Mouse (Mus musculus) neural tube, embryonic 15.5 days (tissue): ENCODE results near the gene Pnp2. TPM values are rescaled to one million over a fixed set of nuclear protein-coding genes. Genes with fewer than 3 reads are reported as not detected.
A peak's percentile ranks its signal among the peaks of the same experiment; 100 is the strongest.

Source experiments
- ATAC-seq: fragments of 200-750 bp; cut with Nextera tagmentation; 2 replicates; pipeline ENCODE4 v1.8.0; 2017; ENCODE audit warnings: mild to moderate bottlenecking, moderate TSS enrichment, moderate library complexity; ENCODE audit not compliant: low FRiP score
- H3K27ac ChIP-seq: fragments of 300-500 bp; sonication (generic); replicated peaks from 2 replicates; pipeline ENCODE4 v1.5.1; 2015; ENCODE audit warnings: mild to moderate bottlenecking, inconsistent platforms
- H3K27me3 ChIP-seq: fragments of 300-500 bp; sonication (generic); replicated peaks from 2 replicates; pipeline ENCODE4 v1.6.1; 2015; ENCODE audit warnings: inconsistent platforms
- H3K36me3 ChIP-seq: fragments of 300-500 bp; sonication (generic); 2 replicates; pipeline ENCODE4 v1.6.1; 2015; ENCODE audit warnings: inconsistent platforms
- H3K4me1 ChIP-seq: fragments of 300-500 bp; sonication (generic); 2 replicates; pipeline ENCODE4 v1.6.1; 2015; ENCODE audit warnings: inconsistent platforms
- H3K4me2 ChIP-seq: fragments of 300-500 bp; sonication (generic); 2 replicates; pipeline ENCODE4 v1.6.1; 2015; ENCODE audit warnings: inconsistent platforms, mild to moderate bottlenecking, moderate library complexity
- H3K4me3 ChIP-seq: fragments of 300-500 bp; sonication (generic); replicated peaks from 2 replicates; pipeline ENCODE4 v1.5.1; 2015; ENCODE audit warnings: mild to moderate bottlenecking, inconsistent platforms
- H3K9ac ChIP-seq: fragments of 300-500 bp; sonication (generic); replicated peaks from 2 replicates; pipeline ENCODE4 v1.6.1; 2015; ENCODE audit warnings: mild to moderate bottlenecking, inconsistent platforms
- H3K9me3 ChIP-seq: fragments of 300-500 bp; sonication (generic); replicated peaks from 2 replicates; pipeline ENCODE4 v1.6.1; 2016; ENCODE audit warnings: inconsistent platforms
- WGBS: fragments of 180-500 bp; shearing (Covaris S2); methylation state at CpG from one replicate; pipeline ENCODE4 v1.1.7; 2015; ENCODE audit warnings: mixed read lengths; 5-methylcytosine and 5-hydroxymethylcytosine counted together
- polyA plus RNA-seq: library from polyadenylated mRNA; unstranded; fragments of >200 nt; fragmentation: Nextera tagmentation; extraction: Ambion mirVana; gene quantifications from 2 replicates; pipeline ENCODE4 v1.2.1, GENCODE M21; 2015

Pnp2 gene
- polyA plus RNA-seq, 1 experiment from 2014 or later, result 0.55 TPM

DNA sequence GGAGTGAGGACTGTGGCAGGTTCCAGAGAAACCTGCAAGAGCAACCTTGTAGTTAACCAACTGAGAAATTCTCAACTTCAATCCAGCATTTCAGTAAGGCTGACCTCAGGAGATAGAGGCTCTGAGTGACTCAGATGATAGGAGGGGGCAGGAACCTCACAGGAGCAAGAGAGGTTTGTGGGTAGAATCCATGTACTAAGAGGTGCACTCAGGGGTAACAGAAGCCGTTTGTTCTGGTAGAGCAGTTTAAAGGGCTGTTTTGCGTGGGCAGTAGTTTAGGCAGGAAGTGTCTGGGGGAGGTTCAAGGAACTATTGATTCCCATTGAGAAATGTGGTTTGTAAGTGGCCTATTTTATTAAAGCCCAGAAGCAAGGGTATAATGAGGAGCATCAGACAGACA is 25.4 kb downstream of the Pnp2 start:
- no peak for ATAC-seq
- no peak overlapping the region for H3K9ac ChIP-seq
- 44% methylated on average over 2 of the region's 2 CpGs for WGBS

DNA sequence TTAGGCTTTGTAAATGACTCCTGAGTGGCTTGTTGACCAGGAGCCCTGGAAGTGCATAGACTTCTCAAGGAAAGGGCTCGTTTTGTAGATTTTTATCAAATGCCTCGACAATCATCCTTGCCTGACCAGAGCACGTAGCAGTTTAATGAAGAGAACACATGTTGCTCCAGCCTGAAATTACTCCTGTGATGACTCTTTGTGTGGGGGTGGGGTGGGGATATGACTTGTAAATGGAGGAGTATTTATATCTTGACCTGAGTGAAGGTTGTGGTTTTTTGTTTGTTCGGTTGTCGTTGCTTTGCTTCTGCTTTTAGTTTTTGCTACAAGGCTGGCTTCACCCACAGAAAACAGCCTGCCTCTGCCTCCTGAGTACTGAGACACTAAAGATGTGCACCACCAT is 26.0 kb downstream of the Pnp2 start:
- no peak overlapping the region for H3K4me2 ChIP-seq
- H3K27me3 ChIP-seq, result no peaks in the 10 kb centered on the region
- 88% methylated on average over 5 of the region's 5 CpGs for WGBS
- H3K9me3 ChIP-seq, result no peaks in the 10 kb centered on the region
- no peaks in the 10 kb centered on the region for H3K36me3 ChIP-seq
- ATAC-seq, result no peak
- no peak overlapping the region for H3K4me3 ChIP-seq
- H3K4me1 ChIP-seq, result no peaks in the 10 kb centered on the region
- no peak overlapping the region for H3K9ac ChIP-seq
- H3K27ac ChIP-seq, result no peak overlapping the region

More for the DNA sequence above, 25.4 kb downstream of the Pnp2 start:
- Histone ChIP-seq H3K27me3 (no peaks in the 10 kb centered on the region), H3K4me3 (no peak overlapping the region), H3K9me3 (no peaks in the 10 kb centered on the region), H3K27ac (no peak overlapping the region), H3K4me1 (no peaks in the 10 kb centered on the region), H3K36me3 (no peaks in the 10 kb centered on the region), H3K4me2 (no peak overlapping the region)

DNA sequence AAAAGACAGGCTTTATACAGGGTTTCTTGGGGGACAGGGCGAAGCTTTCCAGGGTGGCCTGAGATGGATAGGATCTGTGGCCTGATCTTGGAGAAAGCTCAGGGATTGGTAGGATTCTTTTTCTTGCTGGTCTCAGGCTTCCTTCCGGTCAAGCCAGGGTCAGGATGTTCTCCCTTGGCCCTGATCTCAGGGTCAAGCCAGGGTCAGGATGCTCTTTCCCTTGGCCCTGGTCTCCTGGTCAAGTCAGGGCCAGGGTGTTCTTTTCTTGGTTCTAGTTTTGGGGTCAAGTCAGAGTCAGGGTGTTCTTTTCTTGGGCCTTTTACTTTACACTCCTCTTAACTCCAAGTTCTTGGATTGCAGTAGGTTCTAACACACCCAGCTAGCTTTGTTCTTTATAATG is 31.9 kb downstream of the Pnp2 start:
- no peak for ATAC-seq
- Histone ChIP-seq H3K9me3 (no peaks in the 10 kb centered on the region), H3K9ac (no peak overlapping the region), H3K4me2 (no peak overlapping the region), H3K27ac (no peak overlapping the region), H3K4me1 (no peaks in the 10 kb centered on the region), H3K36me3 (no peaks in the 10 kb centered on the region), H3K4me3 (no peak overlapping the region), H3K27me3 (no peaks in the 10 kb centered on the region)
- WGBS, result 91% methylated on average over 2 of the region's 2 CpGs

DNA sequence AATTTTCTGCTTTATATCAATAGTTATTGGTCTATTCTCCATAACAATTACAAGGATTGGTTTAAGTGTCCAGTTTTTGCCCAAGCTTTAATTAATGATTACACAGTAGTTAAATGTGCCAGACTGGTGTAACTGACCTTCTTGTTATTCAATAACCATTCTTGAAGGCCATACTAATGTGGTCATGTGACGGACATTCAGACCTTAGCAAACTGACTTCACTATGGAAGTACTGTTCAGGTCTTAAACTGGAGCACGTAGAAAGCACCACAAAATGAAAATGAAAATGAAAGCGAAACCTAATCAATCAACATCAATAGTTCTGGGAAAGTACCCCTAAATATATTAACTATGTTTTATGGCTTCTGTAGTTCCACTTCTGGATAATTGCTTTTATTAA is 35.2 kb downstream of the Pnp2 start:
- no peak overlapping the region for H3K4me2 ChIP-seq
- H3K9ac ChIP-seq, result no peak overlapping the region
- no peaks in the 10 kb centered on the region for H3K27me3 ChIP-seq
- H3K4me3 ChIP-seq, result no peak overlapping the region
- no peaks in the 10 kb centered on the region for H3K36me3 ChIP-seq
- no peaks in the 10 kb centered on the region for H3K4me1 ChIP-seq
- WGBS, result 85% methylated on average over 3 of the region's 3 CpGs
- ATAC-seq, result no peak
- H3K9me3 ChIP-seq, result no peaks in the 10 kb centered on the region
- no peak overlapping the region for H3K27ac ChIP-seq

DNA sequence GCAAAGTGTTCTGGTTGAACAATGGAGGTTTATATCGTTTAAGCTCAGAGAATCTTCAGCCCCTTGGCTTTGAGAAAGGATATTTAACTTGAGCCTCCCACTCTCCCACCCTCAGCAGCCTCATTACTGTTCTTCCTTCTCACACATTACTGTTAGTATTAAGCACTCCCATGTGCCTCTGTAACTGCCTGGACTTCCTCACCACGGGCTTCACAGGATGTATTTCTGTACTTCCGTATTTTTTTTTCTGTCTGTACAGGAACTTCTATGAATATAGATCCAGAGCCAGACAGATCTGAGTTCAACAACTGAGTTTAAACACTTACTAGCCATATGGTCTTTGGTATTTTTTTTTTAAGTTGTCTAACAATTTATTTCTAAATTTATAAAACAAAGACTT is 41.3 kb downstream of the Pnp2 start:
- no peaks in the 10 kb centered on the region for H3K36me3 ChIP-seq
- H3K4me2 ChIP-seq, result no peak overlapping the region
- no peak overlapping the region for H3K27ac ChIP-seq
- H3K27me3 ChIP-seq, result no peaks in the 10 kb centered on the region
- ATAC-seq, result no peak
- H3K4me3 ChIP-seq, result no peak overlapping the region
- no peak overlapping the region for H3K9ac ChIP-seq
- WGBS, result 75% methylated on average over 3 of the region's 3 CpGs
- no peaks in the 10 kb centered on the region for H3K4me1 ChIP-seq
- H3K9me3 ChIP-seq, result no peaks in the 10 kb centered on the region

DNA sequence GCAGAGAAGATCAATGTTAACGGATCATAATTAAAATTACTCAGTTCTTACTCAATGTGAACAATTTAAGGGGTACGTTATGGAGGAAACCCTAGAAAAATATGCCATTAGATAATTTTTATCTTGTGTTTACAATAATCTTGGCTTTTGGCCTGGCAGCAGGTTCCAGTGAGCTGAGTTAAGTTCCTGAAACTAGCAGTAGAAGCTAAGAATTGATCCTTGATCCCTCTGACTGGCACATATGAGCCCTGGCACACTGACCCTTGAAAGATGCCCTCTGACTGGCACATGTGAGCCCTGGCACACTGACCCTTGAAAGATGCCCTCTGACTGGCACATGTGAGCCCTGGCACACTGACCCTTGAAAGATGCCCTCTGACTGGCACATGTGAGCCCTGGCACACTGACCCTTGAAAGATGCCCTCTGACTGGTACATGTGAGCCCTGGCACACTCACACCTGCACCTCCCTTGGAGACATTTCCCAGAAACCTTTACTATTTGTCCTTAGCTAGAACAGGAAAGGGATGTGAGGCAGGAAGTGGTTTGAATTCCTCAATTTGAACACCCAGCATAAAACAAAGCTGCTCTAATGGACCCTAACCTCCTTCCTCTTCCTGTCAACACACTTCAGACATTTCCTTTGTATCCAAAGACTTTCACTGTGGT is 42.3 kb downstream of the Pnp2 start:
- WGBS, result 89% methylated on average over 2 of the region's 2 CpGs
- Histone ChIP-seq H3K9ac (no peak overlapping the region), H3K36me3 (no peaks in the 10 kb centered on the region), H3K9me3 (no peaks in the 10 kb centered on the region), H3K4me2 (no peak overlapping the region), H3K4me3 (no peak overlapping the region), H3K27me3 (no peaks in the 10 kb centered on the region), H3K4me1 (no peaks in the 10 kb centered on the region), H3K27ac (no peak overlapping the region)
- ATAC-seq, result no peak

DNA sequence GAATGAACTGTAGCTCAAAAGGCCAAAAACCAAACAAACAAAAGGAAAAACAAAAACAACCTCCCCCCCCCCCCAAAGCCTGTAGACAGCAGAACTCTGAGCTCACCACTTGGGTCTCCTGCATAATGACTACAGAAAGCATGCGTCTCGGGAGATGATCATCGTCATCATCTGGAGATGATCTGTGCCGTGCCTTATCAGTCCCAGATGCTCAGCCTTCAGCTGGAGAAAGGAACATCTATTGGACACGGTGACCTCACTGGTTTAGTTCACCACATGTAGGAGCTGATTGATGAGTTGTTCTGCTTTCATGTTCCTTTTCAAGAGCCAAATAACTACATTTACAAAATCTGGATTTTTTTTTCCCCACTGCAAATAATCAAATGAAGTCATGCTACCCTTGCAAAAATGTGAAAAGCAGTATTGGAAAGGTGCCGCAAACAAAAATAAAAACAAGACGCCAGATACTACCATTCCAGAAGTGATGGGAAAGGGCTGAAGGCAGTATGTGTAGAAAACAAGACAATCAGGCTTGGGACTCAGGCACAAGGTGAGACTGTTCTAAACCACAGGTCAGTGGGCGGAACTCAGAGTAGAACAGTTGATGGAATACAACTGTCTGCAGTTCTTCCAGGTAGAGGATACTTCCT is 51.5 kb downstream of the Pnp2 start, which contains the start of gene Rnase10:
TSS of gene Rnase10 (plus strand) at position 600 of the 650 bp plus-strand sequence.
- Histone ChIP-seq H3K27me3 (no peaks in the 10 kb centered on the region), H3K9me3 (no peaks in the 10 kb centered on the region), H3K9ac (no peak within 1 kb of the TSS), H3K4me2 (no peak within 1 kb of the TSS), H3K27ac (0 out of 2 replicates have a peak within 1 kb of the TSS, but pooled peaks have one; percentile 3), H3K36me3 (no peaks in the 10 kb centered on the region), H3K4me1 (no peaks in the 10 kb centered on the region), H3K4me3 (no peak within 1 kb of the TSS)
- no peak for ATAC-seq
- WGBS, result 83% methylated on average over 8 of the region's 8 CpGs

DNA sequence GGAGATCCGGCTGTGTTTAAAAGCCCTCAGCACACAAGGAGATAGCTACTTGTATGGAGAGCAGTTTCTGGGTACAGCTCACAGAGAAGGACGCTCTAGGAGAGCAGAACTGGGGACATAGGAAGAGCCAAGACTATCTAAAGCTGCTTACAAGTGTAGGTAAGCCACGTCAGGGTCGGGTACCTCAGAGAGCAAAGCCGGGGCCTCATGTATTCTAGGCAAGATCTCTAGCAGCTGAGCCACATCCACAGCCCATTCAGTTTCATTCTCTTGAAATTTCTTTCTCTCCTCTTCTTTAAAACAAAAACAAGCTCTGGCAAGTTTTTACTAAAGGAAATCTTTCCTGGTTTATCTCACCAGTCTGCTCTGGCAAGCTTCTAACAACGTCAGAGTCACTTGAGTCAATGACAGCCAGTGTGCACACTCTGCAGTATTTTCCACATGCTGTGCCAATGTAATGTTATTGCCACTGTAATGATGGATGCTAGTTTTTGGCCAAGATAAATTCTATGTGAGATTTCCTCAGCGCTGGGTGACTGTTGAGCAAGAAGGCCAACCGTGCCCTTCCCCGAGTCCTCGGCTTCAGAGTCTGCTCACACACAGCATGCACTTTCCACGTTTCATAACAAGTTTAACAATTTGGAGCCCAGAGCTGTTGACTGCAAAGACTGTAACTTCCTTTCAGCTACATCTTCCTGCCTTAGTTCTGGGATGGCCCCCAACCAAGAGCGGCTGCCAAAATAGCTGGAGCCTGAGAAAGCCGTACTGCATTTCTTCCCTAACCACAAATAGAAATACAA is 52.3 kb downstream of the Pnp2 start:
- Histone ChIP-seq H3K4me1 (no peaks in the 10 kb centered on the region), H3K36me3 (no peaks in the 10 kb centered on the region), H3K9me3 (no peaks in the 10 kb centered on the region), H3K4me3 (no peak overlapping the region), H3K9ac (no peak overlapping the region), H3K27me3 (no peaks in the 10 kb centered on the region), H3K27ac (0 out of 2 replicates have a peak overlapping the region, but pooled peaks have one; percentile 3), H3K4me2 (no peak overlapping the region)
- WGBS, result 81% methylated on average over 13 of the region's 13 CpGs
- ATAC-seq, result no peak

DNA sequence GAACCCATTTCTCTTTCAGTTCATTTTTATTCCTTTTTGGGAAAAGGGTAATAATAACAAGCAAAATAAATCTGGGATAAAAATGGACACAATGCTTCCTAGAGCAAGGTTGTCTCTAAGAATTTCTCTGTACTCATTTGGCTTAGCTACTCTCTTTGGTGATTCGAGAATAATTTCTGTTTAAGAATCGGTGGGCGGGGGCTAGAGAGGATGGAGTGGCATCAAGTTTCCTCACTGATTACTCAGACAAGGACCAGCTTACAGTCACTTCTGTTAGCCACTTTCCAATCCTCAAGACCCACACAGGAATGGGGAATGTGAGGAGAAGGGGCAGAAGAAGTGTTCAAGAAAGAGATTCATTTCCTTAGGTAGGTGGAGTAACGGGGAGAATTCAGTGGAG is 53.0 kb downstream of the Pnp2 start:
- Histone ChIP-seq H3K27ac (no peak overlapping the region), H3K4me1 (no peaks in the 10 kb centered on the region), H3K27me3 (no peaks in the 10 kb centered on the region), H3K9me3 (no peaks in the 10 kb centered on the region), H3K4me3 (no peak overlapping the region), H3K4me2 (no peak overlapping the region), H3K36me3 (no peaks in the 10 kb centered on the region), H3K9ac (no peak overlapping the region)
- 94% methylated on average over 4 of the region's 4 CpGs for WGBS
- ATAC-seq, result no peak

DNA sequence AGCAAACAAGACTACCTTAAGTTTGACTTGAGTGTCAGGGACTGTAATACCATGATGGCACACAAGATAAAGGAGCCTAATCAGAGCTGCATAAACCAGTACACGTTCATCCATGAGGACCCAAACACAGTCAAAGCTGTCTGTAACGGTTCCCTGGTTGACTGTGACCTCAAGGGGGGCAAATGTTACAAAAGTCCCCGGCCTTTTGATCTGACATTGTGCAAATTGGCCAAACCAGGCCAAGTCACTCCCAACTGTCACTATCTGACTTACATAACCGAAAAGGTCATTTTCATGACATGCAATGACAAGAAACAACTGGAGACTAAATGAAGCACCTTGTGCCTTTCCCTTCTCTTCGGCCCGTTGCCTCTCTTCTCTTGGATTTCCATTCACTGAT is 53.8 kb downstream of the Pnp2 start:
- 88% methylated on average over 6 of the region's 6 CpGs for WGBS
- Histone ChIP-seq H3K9ac (no peak overlapping the region), H3K4me3 (no peak overlapping the region), H3K27ac (no peak overlapping the region), H3K4me1 (no peaks in the 10 kb centered on the region), H3K36me3 (no peaks in the 10 kb centered on the region), H3K4me2 (no peak overlapping the region), H3K9me3 (no peaks in the 10 kb centered on the region), H3K27me3 (no peaks in the 10 kb centered on the region)
- ATAC-seq, result no peak
